Mouse (Mus musculus): ENCODE data around the gene Dbx1.

The Dbx1 gene

GRCm38 (mm10) chr7:49636491-49637115, at the start of gene Dbx1:
Gene Dbx1 (minus strand): TSS chr7:49636849.
- in situ Hi-C loops (cut with MboI, MseI), result no loop called here

DNA sequence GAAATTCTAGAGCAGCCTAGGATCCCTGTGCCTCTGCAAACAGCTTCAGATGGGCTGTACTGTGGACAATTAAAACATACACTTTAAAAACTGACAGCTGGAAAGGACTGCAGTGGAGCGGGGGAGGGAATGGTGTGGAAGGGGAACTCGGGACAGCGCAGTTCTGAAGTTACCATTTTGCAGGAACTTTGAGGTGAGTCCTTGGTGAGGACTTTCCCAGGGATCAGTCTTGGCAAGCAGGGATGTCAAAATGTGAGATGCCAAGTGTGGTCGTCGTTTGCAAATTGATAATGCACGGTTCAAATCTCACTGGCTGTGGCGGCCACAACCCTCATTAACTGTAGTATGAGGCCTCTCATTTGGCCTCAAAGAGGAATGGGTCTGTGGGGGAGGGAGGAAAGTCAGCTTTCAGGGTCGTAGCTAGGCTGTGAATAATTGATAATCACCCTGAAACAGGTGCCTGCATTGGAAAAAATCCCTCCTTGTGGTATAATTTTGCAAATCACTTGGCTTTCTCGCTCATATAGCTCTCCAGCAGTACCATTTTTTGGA, 42.3 kb upstream of the Dbx1 start:
- in situ Hi-C loops (cut with MboI, MseI), result loop anchor here (10.0 kb wide), 1 partner anchor 906 kb away; no protein-coding TSS in a partner anchor

DNA sequence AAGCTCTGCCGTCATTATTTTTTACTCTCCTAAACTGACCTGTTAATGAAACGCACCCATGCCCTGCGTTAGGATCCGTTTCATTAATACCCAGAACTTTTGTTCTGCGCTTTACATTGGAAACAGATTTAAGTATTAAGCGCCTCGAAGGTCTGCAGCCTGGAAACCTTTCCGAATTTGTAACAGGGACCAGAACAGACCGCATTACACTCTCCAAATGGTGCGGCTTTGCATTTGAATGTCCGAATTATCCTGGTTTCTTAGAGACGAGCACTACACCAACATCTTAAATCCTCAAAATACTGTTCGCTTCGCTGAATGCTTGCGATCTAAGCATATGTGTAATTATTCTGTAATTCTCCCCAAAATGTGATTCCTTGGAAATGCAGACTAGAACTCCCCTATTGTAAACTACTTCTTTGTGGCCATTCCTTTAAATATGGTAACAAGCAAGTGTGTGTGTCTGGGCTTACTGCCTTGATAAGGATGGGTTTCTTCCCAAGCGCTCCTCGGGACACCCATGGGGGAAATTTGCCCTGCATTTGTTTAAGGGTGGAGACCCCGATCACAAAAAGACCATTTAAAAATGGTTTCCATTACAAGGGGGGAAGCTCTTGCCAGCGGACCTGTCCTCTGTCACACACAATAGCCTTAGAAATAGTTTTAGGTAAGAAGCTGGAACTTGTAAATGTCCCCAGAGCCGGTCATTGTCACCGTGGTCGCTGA, 41.6 kb upstream of the Dbx1 start:
- in situ Hi-C loops (cut with MboI, MseI), result loop anchor here (10.0 kb wide), 1 partner anchor 907 kb away; no protein-coding TSS in a partner anchor

GRCm38 (mm10) chr7:49677166-49677565, 40.5 kb upstream of the Dbx1 start:
- in situ Hi-C loops (cut with MboI, MseI), result loop anchor here (10.0 kb wide), 1 partner anchor 908 kb away; no protein-coding TSS in a partner anchor

- in situ Hi-C loops (cut with MboI, MseI), result loop anchor here (10.0 kb wide), 1 partner anchor 908 kb away; no protein-coding TSS in a partner anchor
Measured at GRCm38 (mm10) chr7:49676627-49677026, 40.0 kb upstream of the Dbx1 start.

- in situ Hi-C loops (cut with MboI, MseI), result loop anchor here (10.0 kb wide), 1 partner anchor 1866 kb away; no protein-coding TSS in a partner anchor
Measured at GRCm38 (mm10) chr7:49668260-49668857, 31.7 kb upstream of the Dbx1 start.

- in situ Hi-C loops (cut with MboI, MseI), result loop anchor here (10.0 kb wide), 1 partner anchor 1871 kb away; no protein-coding TSS in a partner anchor
Measured at GRCm38 (mm10) chr7:49663575-49663974, 26.9 kb upstream of the Dbx1 start.

DNA sequence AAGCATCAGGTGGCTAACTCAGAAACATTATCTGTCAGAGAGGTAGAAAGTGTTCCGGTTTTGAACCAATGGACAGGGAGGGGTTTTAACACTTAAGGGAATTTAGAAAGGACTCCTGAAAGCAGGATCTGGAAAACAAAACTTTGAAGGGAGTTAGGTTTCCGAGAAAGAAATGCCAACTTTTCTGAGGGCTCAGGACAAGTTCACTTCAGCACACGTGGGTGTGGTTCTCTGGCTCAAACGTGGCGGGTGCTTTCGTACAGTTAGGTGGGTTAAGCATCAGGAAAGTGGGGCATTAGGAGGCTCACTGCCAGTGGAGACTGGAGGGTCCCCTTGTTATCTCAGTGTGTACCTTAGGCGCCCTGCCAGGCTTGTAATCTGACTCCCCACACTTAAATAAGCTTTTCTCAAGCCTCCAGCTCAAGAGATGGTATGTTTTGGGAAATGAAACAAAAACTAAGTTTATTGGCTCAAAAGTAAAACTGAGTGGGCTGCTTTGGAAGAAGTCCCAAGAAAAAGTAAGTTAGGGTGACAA, 25.9 kb upstream of the Dbx1 start:
- in situ Hi-C loops (cut with MboI, MseI), result loop anchor here (10.0 kb wide), 1 partner anchor 1872 kb away; no protein-coding TSS in a partner anchor

GRCm38 (mm10) chr7:49661811-49662491, 25.3 kb upstream of the Dbx1 start:
- in situ Hi-C loops (cut with MboI, MseI), result loop anchor here (10.0 kb wide), 1 partner anchor 1873 kb away; no protein-coding TSS in a partner anchor

GRCm38 (mm10) chr7:49640709-49641305, 4.2 kb upstream of the Dbx1 start:
- in situ Hi-C loops (cut with MboI, MseI), result no loop called here

- in situ Hi-C loops (cut with MboI, MseI), result no loop called here
Measured at GRCm38 (mm10) chr7:49639864-49640708, 3.4 kb upstream of the Dbx1 start.

- in situ Hi-C loops (cut with MboI, MseI), result no loop called here
Measured at GRCm38 (mm10) chr7:49638941-49639776, 2.5 kb upstream of the Dbx1 start.

- in situ Hi-C loops (cut with MboI, MseI), result no loop called here
Measured at GRCm38 (mm10) chr7:49637851-49638663, 1.4 kb upstream of the Dbx1 start.

- in situ Hi-C loops (cut with MboI, MseI), result no loop called here
Measured at GRCm38 (mm10) chr7:49637281-49637680, 632 bp upstream of the Dbx1 start.

DNA sequence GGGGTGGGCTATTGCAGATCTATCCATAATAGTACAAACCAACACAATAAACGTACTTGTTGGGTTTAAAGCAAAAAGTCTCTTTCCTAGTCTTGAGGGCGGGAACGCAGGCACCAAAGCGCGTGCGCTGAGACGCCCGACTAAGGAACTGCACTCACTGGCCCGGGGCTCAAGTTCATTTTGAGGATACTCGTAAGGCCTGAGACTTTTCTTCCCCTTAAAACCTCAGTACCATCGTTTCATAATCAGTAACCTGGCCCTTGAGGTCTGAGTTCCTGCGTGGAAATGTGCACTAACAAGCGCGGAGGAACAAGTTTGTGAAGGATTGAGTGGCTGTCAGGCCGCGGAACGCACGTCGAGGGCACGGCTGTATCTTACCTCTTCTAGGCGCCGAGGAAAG, 678 bp downstream of the Dbx1 start:
- in situ Hi-C loops (cut with MboI, MseI), result no loop called here

- in situ Hi-C loops (cut with MboI, MseI), result no loop called here
Measured at GRCm38 (mm10) chr7:49635074-49635621, 1.5 kb downstream of the Dbx1 start.

DNA sequence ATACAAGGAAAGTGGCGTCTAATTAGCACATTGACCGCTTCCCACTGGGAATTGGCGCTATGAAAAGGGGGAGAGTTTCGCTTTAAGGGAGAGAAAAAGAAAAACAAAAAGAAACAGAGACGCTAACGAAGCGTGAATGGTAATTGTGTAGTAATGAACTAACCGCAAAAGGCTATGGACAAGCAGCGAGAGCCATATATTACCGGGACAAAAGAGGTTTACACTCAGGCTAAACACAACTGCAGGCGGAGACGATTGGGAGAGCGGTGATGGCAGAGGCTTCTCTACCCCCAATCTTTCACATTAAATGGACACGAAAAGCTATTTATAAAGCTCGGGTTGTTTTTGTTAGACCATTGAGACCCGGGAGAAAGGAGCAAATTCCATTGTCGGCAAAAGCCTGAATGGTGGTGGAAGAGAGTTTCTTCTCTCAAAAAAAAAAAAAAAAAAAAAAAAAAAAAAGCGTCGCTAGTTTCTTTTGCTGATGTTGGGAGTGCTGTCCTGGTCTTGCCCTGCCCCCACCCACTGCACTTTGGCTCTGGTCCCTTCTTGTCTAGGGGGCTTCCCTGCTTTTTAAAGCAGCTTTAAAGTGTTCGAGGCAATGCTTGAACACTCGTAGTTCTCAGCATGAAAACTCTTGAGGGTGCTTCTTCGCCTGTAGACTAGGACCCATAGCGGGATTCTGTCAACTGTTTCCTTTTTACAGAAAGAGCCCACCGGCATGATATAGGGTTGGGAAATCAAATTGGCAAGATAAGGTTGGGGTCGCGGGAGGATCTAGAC, 2.2 kb downstream of the Dbx1 start:
- in situ Hi-C loops (cut with MboI, MseI), result no loop called here
